Mouse (Mus musculus): ENCODE measurements around the gene Trim41. TPM values are rescaled to one million over a fixed set of nuclear protein-coding genes. Genes with fewer than 3 reads are reported as not detected.
"Not testable (repeated sequence)": the region's sequence is repeated elsewhere in the genome, so short reads cannot be mapped to it uniquely, and the experiment has no call there.

Trim41 gene
- polyA plus RNA-seq, 1 experiment from 2014 or later, result 7.5 TPM

- H3K9me3 ChIP-seq (replicated peaks), result no peaks in the 10 kb centered on the region
- peak overlapping the region; percentile 38 for H3K4me3 ChIP-seq (replicated peaks)
- no peak for ATAC-seq (ENCODE audit: insufficient number of reproducible peaks, low FRiP score, low TSS enrichment, low read depth)
- H3K27me3 ChIP-seq, result peaks cover 14% of the 10 kb centered on the region
- 5% methylated on average over 22 of the region's 22 CpGs for WGBS
- H3K27ac ChIP-seq (replicated peaks), result no peak overlapping the region
- H3K4me1 ChIP-seq, result peaks cover 11% of the 10 kb centered on the region; the same call in 1 of the 2 replicates
- H3K36me3 ChIP-seq, result no peaks in the 10 kb centered on the region
- peak overlapping the region; percentile 61 for H3K4me2 ChIP-seq (replicated peaks)
- H3K9ac ChIP-seq, result no peak overlapping the region
Measured at GRCm38 (mm10) chr11:48824311-48824830, 7.2 kb upstream of the Trim41 start.

DNA sequence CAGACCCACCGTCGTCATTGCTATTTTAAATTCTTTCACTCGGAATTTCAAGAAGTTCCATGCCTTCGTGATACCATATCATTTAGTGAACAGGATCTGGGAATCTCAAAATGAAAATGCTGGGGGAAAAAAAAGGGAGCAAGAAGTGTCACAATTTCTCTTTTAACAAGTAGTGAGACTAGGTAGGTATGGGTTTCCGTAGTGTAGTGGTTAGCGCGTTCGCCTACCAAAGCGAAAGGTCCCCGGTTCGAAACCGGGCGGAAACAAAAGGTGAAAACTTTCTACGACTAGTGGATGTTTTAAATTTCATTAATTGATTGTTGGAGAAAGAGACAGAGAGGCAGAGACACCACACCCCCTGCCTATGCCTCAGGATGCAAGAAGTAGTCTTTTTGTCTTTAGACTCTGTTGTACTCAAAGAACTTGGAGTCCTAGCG, 6.4 kb upstream of the Trim41 start:
- Histone ChIP-seq H3K9me3 (replicated peaks) (no peaks in the 10 kb centered on the region), H3K9ac (no peak overlapping the region), H3K4me3 (replicated peaks) (peak overlapping the region; percentile 38), H3K36me3 (no peaks in the 10 kb centered on the region), H3K27me3 (peaks cover 14% of the 10 kb centered on the region), H3K4me2 (replicated peaks) (peak overlapping the region; percentile 61), H3K4me1 (peaks cover 11% of the 10 kb centered on the region; the same call in 1 of the 2 replicates), H3K27ac (replicated peaks) (no peak overlapping the region)
- WGBS, result under 1% methylated on average over 15 of the region's 15 CpGs
- no peak for ATAC-seq (ENCODE audit: insufficient number of reproducible peaks, low FRiP score, low TSS enrichment, low read depth)

GRCm38 (mm10) chr11:48822768-48823512, 5.8 kb upstream of the Trim41 start:
- Histone ChIP-seq H3K9me3 (replicated peaks) (no peaks in the 10 kb centered on the region), H3K4me1 (peaks cover 11% of the 10 kb centered on the region; the same call in 1 of the 2 replicates), H3K36me3 (no peaks in the 10 kb centered on the region), H3K27ac (replicated peaks) (no peak overlapping the region), H3K9ac (no peak overlapping the region), H3K4me3 (replicated peaks) (peak overlapping the region; percentile 38), H3K4me2 (replicated peaks) (peak overlapping the region; percentile 61), H3K27me3 (peaks cover 14% of the 10 kb centered on the region)
- no peak for ATAC-seq (ENCODE audit: insufficient number of reproducible peaks, low FRiP score, low TSS enrichment, low read depth)
- WGBS, result 30% methylated on average over 14 of the region's 14 CpGs

- H3K9me3 ChIP-seq (replicated peaks); H3K36me3 ChIP-seq; ATAC-seq (ENCODE audit: insufficient number of reproducible peaks, low FRiP score, low TSS enrichment, low read depth); H3K4me2 ChIP-seq (replicated peaks); H3K9ac ChIP-seq; H3K27ac ChIP-seq (replicated peaks); H3K4me3 ChIP-seq (replicated peaks): not testable (repeated sequence)
- WGBS, result 86% methylated on average over 14 of the region's 14 CpGs
- Histone ChIP-seq H3K27me3 (peaks cover 14% of the 10 kb centered on the region), H3K4me1 (peaks cover 12% of the 10 kb centered on the region)
Measured at GRCm38 (mm10) chr11:48821299-48821698, 4.1 kb upstream of the Trim41 start.

- no peak overlapping the region for H3K9ac ChIP-seq
- peaks cover 14% of the 10 kb centered on the region for H3K27me3 ChIP-seq
- H3K4me3 ChIP-seq (replicated peaks), result no peak overlapping the region
- peaks cover 22% of the 10 kb centered on the region for H3K4me1 ChIP-seq
- ATAC-seq (ENCODE audit: insufficient number of reproducible peaks, low FRiP score, low TSS enrichment, low read depth), result no peak
- H3K36me3 ChIP-seq, result peaks cover 6% of the 10 kb centered on the region; the same call in 1 of the 2 replicates
- 0 out of 2 replicates have a peak overlapping the region, but pooled peaks have one; percentile 22 for H3K27ac ChIP-seq (replicated peaks)
- H3K9me3 ChIP-seq (replicated peaks), result no peaks in the 10 kb centered on the region
- no peak overlapping the region for H3K4me2 ChIP-seq (replicated peaks)
Measured at GRCm38 (mm10) chr11:48820308-48820674, 3.1 kb upstream of the Trim41 start.

DNA sequence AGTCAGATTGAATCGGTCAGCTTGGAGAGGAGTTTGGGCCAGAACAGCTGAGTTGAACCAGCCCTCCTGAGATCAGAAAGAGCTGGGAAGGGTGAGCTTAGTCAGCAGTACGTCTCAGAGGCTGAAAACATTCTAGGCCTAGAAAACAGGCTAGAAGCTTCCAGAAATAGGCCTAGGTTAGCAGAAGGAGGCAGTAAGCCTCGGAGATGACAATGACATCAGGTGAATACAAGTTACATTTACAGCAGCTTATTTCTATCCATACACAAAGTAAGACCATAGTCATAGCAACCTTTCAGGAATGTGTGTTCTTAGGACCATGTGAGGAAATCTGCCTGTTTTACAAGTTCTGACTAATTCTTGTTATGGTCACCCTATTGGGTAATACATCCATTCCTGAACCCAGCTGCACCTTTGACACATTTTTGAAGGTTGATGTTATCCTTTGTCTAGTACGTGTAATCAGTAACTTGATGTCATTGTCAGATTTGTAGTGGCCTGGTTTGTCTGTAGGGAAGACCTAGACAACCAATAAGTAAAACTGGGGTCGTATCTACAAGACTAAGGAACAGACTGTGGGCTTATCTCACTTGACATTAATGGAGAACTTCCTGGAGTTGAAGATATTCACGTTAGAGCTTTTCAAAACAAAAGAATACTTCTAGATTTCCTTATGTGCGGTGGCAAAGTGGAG, 2.6 kb upstream of the Trim41 start:
- Histone ChIP-seq H3K4me1 (peaks cover 27% of the 10 kb centered on the region), H3K4me2 (replicated peaks) (no peak overlapping the region), H3K27ac (replicated peaks) (0 out of 2 replicates have a peak overlapping the region, but pooled peaks have one; percentile 22), H3K27me3 (peaks cover 11% of the 10 kb centered on the region), H3K4me3 (replicated peaks) (no peak overlapping the region), H3K36me3 (peaks cover 8% of the 10 kb centered on the region), H3K9ac (no peak overlapping the region), H3K9me3 (replicated peaks) (no peaks in the 10 kb centered on the region)
- ATAC-seq (ENCODE audit: insufficient number of reproducible peaks, low FRiP score, low TSS enrichment, low read depth), result no peak
- WGBS, result 75% methylated on average over 7 of the region's 7 CpGs

DNA sequence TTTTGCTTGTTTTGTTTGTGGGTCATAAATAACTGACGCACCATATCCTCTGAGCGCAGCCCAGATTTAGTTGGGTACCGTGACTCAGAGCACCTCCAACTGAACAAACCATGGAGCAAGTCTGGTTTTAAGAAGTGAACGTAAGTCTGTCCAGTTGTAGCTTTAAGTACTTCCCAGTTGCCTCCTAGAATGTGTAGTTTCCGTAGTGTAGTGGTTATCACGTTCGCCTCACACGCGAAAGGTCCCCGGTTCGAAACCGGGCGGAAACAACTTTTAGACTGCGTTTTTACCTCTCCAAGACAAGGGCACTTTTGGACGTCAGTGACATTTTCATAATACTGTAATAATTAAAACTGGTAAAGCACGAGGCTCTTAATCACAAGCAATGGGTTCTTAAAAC, 1.2 kb upstream of the Trim41 start:
- ATAC-seq (ENCODE audit: insufficient number of reproducible peaks, low FRiP score, low TSS enrichment, low read depth), result no peak
- H3K27ac ChIP-seq (replicated peaks), result peak overlapping the region; percentile 99

GRCm38 (mm10) chr11:48817794-48818193, 641 bp upstream of the Trim41 start:
- Histone ChIP-seq H3K4me3 (replicated peaks) (peak overlapping the region; percentile 87), H3K4me1 (peaks cover 23% of the 10 kb centered on the region), H3K27ac (replicated peaks) (peak overlapping the region; percentile 99), H3K9me3 (replicated peaks) (no peaks in the 10 kb centered on the region), H3K27me3 (no peaks in the 10 kb centered on the region), H3K36me3 (peaks cover 24% of the 10 kb centered on the region), H3K4me2 (replicated peaks) (peak overlapping the region; percentile 77), H3K9ac (peak overlapping the region; percentile 58)
- ATAC-seq (ENCODE audit: insufficient number of reproducible peaks, low FRiP score, low TSS enrichment, low read depth), result no peak
- 5% methylated on average over 9 of the region's 9 CpGs for WGBS

More for the DNA sequence above, 1.2 kb upstream of the Trim41 start:
- under 1% methylated on average over 16 of the region's 16 CpGs for WGBS
- Histone ChIP-seq H3K4me1 (peaks cover 23% of the 10 kb centered on the region), H3K4me2 (replicated peaks) (peak overlapping the region; percentile 77), H3K27me3 (no peaks in the 10 kb centered on the region), H3K36me3 (peaks cover 19% of the 10 kb centered on the region), H3K4me3 (replicated peaks) (peak overlapping the region; percentile 87), H3K9me3 (replicated peaks) (no peaks in the 10 kb centered on the region), H3K9ac (peak overlapping the region; percentile 58; the same call in 1 of the 2 replicates)

DNA sequence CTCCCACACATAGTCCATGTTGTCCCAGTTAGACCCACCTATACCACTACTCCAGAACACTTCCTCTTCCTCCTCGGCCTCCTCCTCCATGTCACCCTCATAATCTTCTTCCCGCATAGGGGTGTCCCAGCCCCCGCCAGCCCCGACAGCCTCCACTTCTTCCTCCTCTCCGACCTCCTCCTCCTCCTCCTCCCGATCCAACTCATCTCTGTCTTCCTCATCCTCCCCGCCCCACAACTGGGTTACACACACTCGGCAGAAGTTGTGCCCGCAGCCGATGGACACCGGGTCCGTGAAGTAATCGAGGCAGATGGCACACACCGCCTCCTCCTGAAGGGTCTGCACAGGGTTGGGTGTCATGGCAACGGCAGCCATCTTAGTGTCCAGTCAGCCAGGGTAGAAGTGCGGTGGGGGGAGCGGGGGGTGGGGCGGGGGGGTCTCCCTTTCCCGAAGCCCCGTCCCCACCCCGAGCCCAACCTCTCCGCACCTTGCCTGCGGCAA, 822 bp downstream of the Trim41 start:
- WGBS, result 3% methylated on average over 21 of the region's 23 CpGs
- Histone ChIP-seq H3K36me3 (peaks cover 37% of the 10 kb centered on the region), H3K4me2 (replicated peaks) (peak overlapping the region; percentile 77), H3K27me3 (no peaks in the 10 kb centered on the region), H3K9me3 (replicated peaks) (no peaks in the 10 kb centered on the region), H3K4me3 (replicated peaks) (peak overlapping the region; percentile 87), H3K27ac (replicated peaks) (peak overlapping the region; percentile 99), H3K9ac (peak overlapping the region; percentile 71), H3K4me1 (peaks cover 23% of the 10 kb centered on the region)
- ATAC-seq (ENCODE audit: insufficient number of reproducible peaks, low FRiP score, low TSS enrichment, low read depth), result peak; percentile 6; the same call in 1 of the 2 replicates

DNA sequence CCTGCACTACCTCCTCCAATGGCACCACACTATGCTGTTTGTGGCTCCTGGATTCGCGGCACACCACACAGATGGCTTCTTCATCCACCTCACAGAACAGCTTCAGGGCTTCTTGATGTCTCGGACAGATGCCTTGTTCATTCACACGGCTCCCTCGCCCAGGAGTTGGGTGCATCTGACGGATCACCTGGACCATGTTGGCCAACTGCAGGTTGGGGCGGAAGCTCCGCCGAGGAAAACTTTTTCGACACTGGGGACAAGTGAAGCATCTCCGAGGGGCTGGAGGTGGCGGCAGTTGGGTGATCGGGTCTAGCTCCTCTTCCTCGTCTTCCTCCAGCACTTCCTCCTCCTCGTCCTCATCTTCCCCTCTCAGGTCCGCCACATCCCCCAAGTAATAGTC, 1.3 kb downstream of the Trim41 start:
- 0 out of 2 replicates have a peak overlapping the region, but pooled peaks have one; percentile 11 for H3K27ac ChIP-seq (replicated peaks)

DNA sequence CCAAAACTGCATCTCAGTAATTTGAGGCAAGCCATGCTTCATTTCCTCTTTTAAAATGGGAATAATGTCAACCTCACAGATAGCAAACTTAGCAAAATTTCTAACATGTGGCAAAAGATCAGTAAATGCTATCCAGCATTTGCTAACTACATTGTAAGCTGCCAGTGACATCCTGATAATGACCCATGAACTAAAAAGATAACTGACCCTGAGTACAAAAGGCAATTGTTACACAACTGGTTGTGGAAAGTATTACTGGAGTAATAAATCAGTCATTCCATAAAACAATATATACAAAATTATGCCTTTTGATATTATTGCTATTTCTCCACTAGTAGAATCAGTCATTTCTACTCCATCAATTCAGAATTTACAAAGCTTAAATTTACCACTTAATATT, 3.4 kb downstream of the Trim41 start:
- Histone ChIP-seq H3K27me3 (no peaks in the 10 kb centered on the region), H3K36me3 (peaks cover 62% of the 10 kb centered on the region), H3K9me3 (replicated peaks) (no peaks in the 10 kb centered on the region), H3K4me2 (replicated peaks) (no peak overlapping the region), H3K4me3 (replicated peaks) (no peak overlapping the region), H3K4me1 (peaks cover 26% of the 10 kb centered on the region), H3K27ac (replicated peaks) (no peak overlapping the region), H3K9ac (no peak overlapping the region)
- no peak for ATAC-seq (ENCODE audit: insufficient number of reproducible peaks, low FRiP score, low TSS enrichment, low read depth)

More for the DNA sequence above, 1.3 kb downstream of the Trim41 start:
- WGBS, result 71% methylated on average over 16 of the region's 16 CpGs
- Histone ChIP-seq H3K27me3 (no peaks in the 10 kb centered on the region), H3K36me3 (peaks cover 41% of the 10 kb centered on the region), H3K4me2 (replicated peaks) (peak overlapping the region; percentile 77), H3K4me3 (replicated peaks) (peak overlapping the region; percentile 87), H3K9me3 (replicated peaks) (no peaks in the 10 kb centered on the region), H3K4me1 (peaks cover 23% of the 10 kb centered on the region), H3K9ac (peak overlapping the region; percentile 71)
- no peak for ATAC-seq (ENCODE audit: insufficient number of reproducible peaks, low FRiP score, low TSS enrichment, low read depth)
